Mouse (Mus musculus): ENCODE measurements around the gene Lrrn4. TPM values are rescaled to one million over a fixed set of nuclear protein-coding genes. Genes with fewer than 3 reads are reported as not detected.

The Lrrn4 gene
- 0.35 TPM in 1 of 2 replicates, not detected in the other for polyA plus RNA-seq (2014; fragmentation: Nextera tagmentation; extraction: Ambion mirVana)

DNA sequence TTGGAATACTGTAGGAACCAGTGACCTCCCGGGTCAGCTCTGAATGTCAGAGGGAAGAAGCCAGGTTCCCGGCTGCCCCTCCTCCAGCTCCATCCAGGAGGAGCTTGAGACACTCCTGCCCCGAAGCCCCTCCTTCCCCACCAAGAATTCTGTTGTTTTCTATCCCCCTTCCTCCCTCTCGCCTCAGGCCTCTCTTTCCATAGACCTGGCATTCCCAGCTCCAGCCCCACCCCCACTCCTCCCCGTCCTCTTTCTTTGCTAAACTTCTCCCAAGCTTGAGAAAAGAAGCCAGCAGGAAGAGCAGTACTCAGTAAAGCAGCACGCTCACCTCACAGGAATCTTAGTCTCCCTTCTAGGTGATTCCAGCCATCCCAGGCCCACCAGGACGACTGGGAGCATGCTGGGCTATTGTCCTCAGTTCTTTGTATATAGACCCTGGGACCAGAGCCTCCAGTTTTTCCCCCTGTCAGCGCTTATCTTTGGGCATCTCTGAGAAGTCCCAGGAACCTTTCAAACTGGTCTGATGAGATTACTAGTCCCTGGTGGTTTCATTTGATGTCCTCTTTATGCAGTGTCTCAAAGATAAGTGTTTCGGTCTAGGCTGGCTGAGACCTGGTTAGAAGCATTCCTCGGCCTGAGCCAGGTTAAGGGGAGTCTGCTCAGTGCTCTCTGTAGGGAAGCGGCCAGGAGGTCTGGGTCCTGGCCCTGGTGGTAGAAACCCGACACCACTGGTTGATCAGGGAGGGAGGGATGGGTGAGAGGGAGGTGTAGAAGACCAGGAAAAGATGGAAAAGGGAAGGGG, at the start of gene Lrrn4:
TSS of gene Lrrn4 (minus strand) at position 48 of the 802 bp plus-strand sequence.
- H3K27me3 ChIP-seq (ENCODE audit: control insufficient read depth, insufficient read depth, low read length), result peaks cover 19% of the 10 kb centered on the region
- peak; percentile 18; the same call in 1 of the 2 replicates for ATAC-seq (ENCODE audit: low FRiP score)
- peak within 1 kb of the TSS; percentile 58 for H3K4me3 ChIP-seq (ENCODE audit: low read depth, low read length)
- H3K36me3 ChIP-seq (ENCODE audit: control insufficient read depth, insufficient read depth, low read length), result no peaks in the 10 kb centered on the region
- H3K4me1 ChIP-seq (replicated peaks; ENCODE audit: control insufficient read depth, insufficient read depth, low read length), result no peaks in the 10 kb centered on the region; the same call in none of the 2 replicates
- peak; percentile 19 for DNase-seq (ENCODE audit: low spot score)
- no peak within 1 kb of the TSS for H3K9ac ChIP-seq (ENCODE audit: low read depth, low read length)
- no peak within 1 kb of the TSS for H3K27ac ChIP-seq (ENCODE audit: low read depth, low read length)
- H3K9me3 ChIP-seq (ENCODE audit: control insufficient read depth, low read length), result no peaks in the 10 kb centered on the region
- WGBS, result 6% methylated on average over 12 of the region's 12 CpGs
- H3K4me2 ChIP-seq (replicated peaks; ENCODE audit: low read depth, low read length), result peak within 1 kb of the TSS; percentile 95

- Histone ChIP-seq H3K9ac (ENCODE audit: low read depth, low read length) (no peak overlapping the region), H3K4me1 (replicated peaks; ENCODE audit: control insufficient read depth, insufficient read depth, low read length) (no peaks in the 10 kb centered on the region), H3K27ac (ENCODE audit: low read depth, low read length) (no peak overlapping the region), H3K9me3 (ENCODE audit: control insufficient read depth, low read length) (no peaks in the 10 kb centered on the region), H3K4me2 (replicated peaks; ENCODE audit: low read depth, low read length) (no peak overlapping the region), H3K36me3 (ENCODE audit: control insufficient read depth, insufficient read depth, low read length) (no peaks in the 10 kb centered on the region), H3K4me3 (ENCODE audit: low read depth, low read length) (no peak overlapping the region), H3K27me3 (ENCODE audit: control insufficient read depth, insufficient read depth, low read length) (no peaks in the 10 kb centered on the region)
- ATAC-seq (ENCODE audit: low FRiP score) (no peak), DNase-seq (ENCODE audit: low spot score) (no peak)
- 76% methylated on average over 2 of the region's 2 CpGs for WGBS
Measured at GRCm38 (mm10) chr2:132928999-132929398, 48.3 kb upstream of the Lrrn4 start.

GRCm38 (mm10) chr2:132927871-132928270, 47.2 kb upstream of the Lrrn4 start:
- ATAC-seq (ENCODE audit: low FRiP score), result no peak

DNA sequence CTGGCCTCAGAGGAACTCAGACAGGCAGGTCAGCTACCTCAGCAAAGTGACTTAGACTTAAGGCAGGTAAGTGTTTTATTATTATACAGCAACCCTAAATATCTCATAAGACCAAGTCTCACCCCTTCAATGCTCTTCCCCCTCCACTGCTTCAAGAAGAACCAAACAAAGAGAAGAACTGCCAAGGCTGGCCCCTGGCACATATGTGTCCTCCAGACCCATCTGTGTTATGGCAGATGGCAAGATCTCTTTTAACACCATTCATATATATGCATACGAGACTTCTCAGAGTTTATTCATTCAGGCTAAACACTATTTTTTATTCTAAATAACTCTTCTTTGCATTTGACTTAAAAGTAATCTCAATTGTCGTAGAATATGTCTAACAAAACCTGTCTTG, 46.6 kb upstream of the Lrrn4 start:
- H3K27me3 ChIP-seq (ENCODE audit: control insufficient read depth, insufficient read depth, low read length), result no peaks in the 10 kb centered on the region
- H3K4me1 ChIP-seq (replicated peaks; ENCODE audit: control insufficient read depth, insufficient read depth, low read length), result no peaks in the 10 kb centered on the region
- no peak for ATAC-seq (ENCODE audit: low FRiP score)
- DNase-seq (ENCODE audit: low spot score), result no peak
- H3K27ac ChIP-seq (ENCODE audit: low read depth, low read length), result no peak overlapping the region
- H3K9me3 ChIP-seq (ENCODE audit: control insufficient read depth, low read length), result no peaks in the 10 kb centered on the region
- H3K9ac ChIP-seq (ENCODE audit: low read depth, low read length), result no peak overlapping the region
- H3K4me2 ChIP-seq (replicated peaks; ENCODE audit: low read depth, low read length), result no peak overlapping the region
- 85% methylated on average over 2 of the region's 2 CpGs for WGBS
- H3K36me3 ChIP-seq (ENCODE audit: control insufficient read depth, insufficient read depth, low read length), result no peaks in the 10 kb centered on the region
- no peak overlapping the region for H3K4me3 ChIP-seq (ENCODE audit: low read depth, low read length)

More at GRCm38 (mm10) chr2:132927871-132928270, 47.2 kb upstream of the Lrrn4 start:
- Histone ChIP-seq H3K27ac (ENCODE audit: low read depth, low read length) (no peak overlapping the region), H3K9ac (ENCODE audit: low read depth, low read length) (no peak overlapping the region), H3K4me2 (replicated peaks; ENCODE audit: low read depth, low read length) (no peak overlapping the region), H3K36me3 (ENCODE audit: control insufficient read depth, insufficient read depth, low read length) (no peaks in the 10 kb centered on the region), H3K9me3 (ENCODE audit: control insufficient read depth, low read length) (no peaks in the 10 kb centered on the region), H3K4me1 (replicated peaks; ENCODE audit: control insufficient read depth, insufficient read depth, low read length) (no peaks in the 10 kb centered on the region), H3K4me3 (ENCODE audit: low read depth, low read length) (no peak overlapping the region), H3K27me3 (ENCODE audit: control insufficient read depth, insufficient read depth, low read length) (no peaks in the 10 kb centered on the region)
- no peak for DNase-seq (ENCODE audit: low spot score)
- WGBS, result 77% methylated on average over 2 of the region's 2 CpGs

DNA sequence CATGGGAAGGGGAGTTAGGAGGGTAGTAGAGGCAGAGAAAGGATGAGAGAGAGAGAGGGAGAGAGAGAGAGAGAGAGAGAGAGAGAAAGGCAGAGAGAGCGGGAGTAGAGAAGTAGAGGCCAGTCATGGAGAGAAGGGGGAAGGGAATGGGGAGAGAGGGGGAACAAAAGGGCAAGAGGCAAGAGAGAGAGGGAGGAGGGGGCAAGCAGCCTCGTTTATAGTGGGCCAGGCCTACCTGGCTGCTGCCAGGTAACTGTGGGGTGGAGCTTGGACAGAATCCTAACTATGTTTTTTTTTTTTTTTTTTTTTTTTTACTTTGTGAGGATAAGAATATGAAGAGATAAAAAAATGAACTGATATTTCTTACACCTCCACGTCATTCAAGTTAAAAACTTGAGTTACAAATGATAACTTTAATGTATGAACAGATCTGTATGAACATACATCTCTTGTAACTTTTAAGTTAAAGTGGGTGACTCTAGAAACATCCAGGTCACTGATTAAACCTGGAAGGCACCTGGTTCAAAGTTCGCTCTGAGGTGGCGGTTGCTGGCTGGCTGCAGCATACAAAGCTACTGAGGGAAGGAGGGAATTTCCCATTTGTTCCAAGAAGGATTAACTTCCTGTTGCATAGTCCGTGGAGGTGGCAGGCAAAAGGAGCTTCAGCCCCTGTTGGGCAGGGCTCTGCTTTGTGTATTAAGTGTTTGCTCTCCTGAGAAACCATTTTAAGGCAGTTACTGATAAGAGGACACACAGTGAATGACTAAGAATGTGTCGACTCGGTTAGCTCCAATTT, 42.8 kb upstream of the Lrrn4 start:
- Histone ChIP-seq H3K4me1 (replicated peaks; ENCODE audit: control insufficient read depth, insufficient read depth, low read length) (no peaks in the 10 kb centered on the region), H3K4me3 (ENCODE audit: low read depth, low read length) (no peak overlapping the region), H3K9ac (ENCODE audit: low read depth, low read length) (no peak overlapping the region), H3K4me2 (replicated peaks; ENCODE audit: low read depth, low read length) (no peak overlapping the region), H3K36me3 (ENCODE audit: control insufficient read depth, insufficient read depth, low read length) (no peaks in the 10 kb centered on the region), H3K9me3 (ENCODE audit: control insufficient read depth, low read length) (no peaks in the 10 kb centered on the region), H3K27me3 (ENCODE audit: control insufficient read depth, insufficient read depth, low read length) (no peaks in the 10 kb centered on the region), H3K27ac (ENCODE audit: low read depth, low read length) (no peak overlapping the region)
- WGBS, result 57% methylated on average over 8 of the region's 8 CpGs
- no peak for DNase-seq (ENCODE audit: low spot score)
- no peak for ATAC-seq (ENCODE audit: low FRiP score)

- Histone ChIP-seq H3K27ac (ENCODE audit: low read depth, low read length) (no peak overlapping the region), H3K27me3 (ENCODE audit: control insufficient read depth, insufficient read depth, low read length) (no peaks in the 10 kb centered on the region), H3K4me1 (replicated peaks; ENCODE audit: control insufficient read depth, insufficient read depth, low read length) (no peaks in the 10 kb centered on the region), H3K9ac (ENCODE audit: low read depth, low read length) (no peak overlapping the region), H3K4me2 (replicated peaks; ENCODE audit: low read depth, low read length) (no peak overlapping the region), H3K9me3 (ENCODE audit: control insufficient read depth, low read length) (no peaks in the 10 kb centered on the region), H3K4me3 (ENCODE audit: low read depth, low read length) (no peak overlapping the region), H3K36me3 (ENCODE audit: control insufficient read depth, insufficient read depth, low read length) (no peaks in the 10 kb centered on the region)
- ATAC-seq (ENCODE audit: low FRiP score) (no peak), DNase-seq (ENCODE audit: low spot score) (no peak)
- WGBS, result 76% methylated on average over 9 of the region's 9 CpGs
Measured at GRCm38 (mm10) chr2:132922076-132922873, 41.6 kb upstream of the Lrrn4 start.

- H3K9me3 ChIP-seq (ENCODE audit: control insufficient read depth, low read length), result no peaks in the 10 kb centered on the region
- no peak for DNase-seq (ENCODE audit: low spot score)
- H3K27me3 ChIP-seq (ENCODE audit: control insufficient read depth, insufficient read depth, low read length), result no peaks in the 10 kb centered on the region
- no peak for ATAC-seq (ENCODE audit: low FRiP score)
- no peak overlapping the region for H3K9ac ChIP-seq (ENCODE audit: low read depth, low read length)
- H3K4me2 ChIP-seq (replicated peaks; ENCODE audit: low read depth, low read length), result no peak overlapping the region
- no peaks in the 10 kb centered on the region for H3K36me3 ChIP-seq (ENCODE audit: control insufficient read depth, insufficient read depth, low read length)
- H3K4me3 ChIP-seq (ENCODE audit: low read depth, low read length), result no peak overlapping the region
- WGBS, result 92% methylated on average over 1 of the region's 1 CpGs
- H3K4me1 ChIP-seq (replicated peaks; ENCODE audit: control insufficient read depth, insufficient read depth, low read length), result no peaks in the 10 kb centered on the region
- H3K27ac ChIP-seq (ENCODE audit: low read depth, low read length), result no peak overlapping the region
Measured at GRCm38 (mm10) chr2:132914785-132915184, 34.1 kb upstream of the Lrrn4 start.

GRCm38 (mm10) chr2:132906763-132907162, 26.1 kb upstream of the Lrrn4 start:
- H3K27ac ChIP-seq (ENCODE audit: low read depth, low read length), result no peak overlapping the region
- no peaks in the 10 kb centered on the region for H3K36me3 ChIP-seq (ENCODE audit: control insufficient read depth, insufficient read depth, low read length)
- H3K4me2 ChIP-seq (replicated peaks; ENCODE audit: low read depth, low read length), result no peak overlapping the region
- ATAC-seq (ENCODE audit: low FRiP score) (no peak), DNase-seq (ENCODE audit: low spot score) (peak; percentile 66)
- H3K9me3 ChIP-seq (ENCODE audit: control insufficient read depth, low read length), result no peaks in the 10 kb centered on the region
- H3K4me1 ChIP-seq (replicated peaks; ENCODE audit: control insufficient read depth, insufficient read depth, low read length), result no peaks in the 10 kb centered on the region
- H3K4me3 ChIP-seq (ENCODE audit: low read depth, low read length), result no peak overlapping the region
- H3K27me3 ChIP-seq (ENCODE audit: control insufficient read depth, insufficient read depth, low read length), result no peaks in the 10 kb centered on the region
- WGBS, result 31% methylated on average over 8 of the region's 8 CpGs
- H3K9ac ChIP-seq (ENCODE audit: low read depth, low read length), result no peak overlapping the region
